Mouse (Mus musculus) right cerebral cortex, adult 18-20 months (tissue): ENCODE results near the gene 9230112D13Rik.

Experiments used
- DNase-seq: peaks from one replicate; pipeline ENCODE4 v3.0.0; 2022; ENCODE audit warnings: mixed read lengths

9230112D13Rik gene

DNA sequence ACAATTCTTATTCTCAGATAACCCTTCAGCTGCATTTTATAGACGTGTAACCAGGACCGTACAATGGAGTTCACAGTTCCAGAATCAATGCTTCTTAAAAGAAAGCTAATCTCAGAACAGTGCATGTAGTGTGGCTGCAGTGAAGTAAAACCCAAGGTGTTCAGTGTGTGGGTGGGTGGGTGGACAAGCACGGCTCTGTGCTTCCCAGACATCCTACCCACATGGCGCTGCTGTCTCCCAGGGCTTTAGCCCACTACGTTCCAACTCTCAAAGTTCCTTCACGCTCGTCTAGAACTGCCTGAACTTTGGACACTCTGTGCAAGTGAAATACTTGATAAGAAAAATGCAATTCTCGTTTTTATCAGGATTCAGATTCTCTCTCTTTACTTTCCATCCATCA is at the start of gene 9230112D13Rik:
9230112D13Rik (minus strand) TSS at position 101 of the 400 bp plus-strand sequence.
- DNase-seq, result no peak

DNA sequence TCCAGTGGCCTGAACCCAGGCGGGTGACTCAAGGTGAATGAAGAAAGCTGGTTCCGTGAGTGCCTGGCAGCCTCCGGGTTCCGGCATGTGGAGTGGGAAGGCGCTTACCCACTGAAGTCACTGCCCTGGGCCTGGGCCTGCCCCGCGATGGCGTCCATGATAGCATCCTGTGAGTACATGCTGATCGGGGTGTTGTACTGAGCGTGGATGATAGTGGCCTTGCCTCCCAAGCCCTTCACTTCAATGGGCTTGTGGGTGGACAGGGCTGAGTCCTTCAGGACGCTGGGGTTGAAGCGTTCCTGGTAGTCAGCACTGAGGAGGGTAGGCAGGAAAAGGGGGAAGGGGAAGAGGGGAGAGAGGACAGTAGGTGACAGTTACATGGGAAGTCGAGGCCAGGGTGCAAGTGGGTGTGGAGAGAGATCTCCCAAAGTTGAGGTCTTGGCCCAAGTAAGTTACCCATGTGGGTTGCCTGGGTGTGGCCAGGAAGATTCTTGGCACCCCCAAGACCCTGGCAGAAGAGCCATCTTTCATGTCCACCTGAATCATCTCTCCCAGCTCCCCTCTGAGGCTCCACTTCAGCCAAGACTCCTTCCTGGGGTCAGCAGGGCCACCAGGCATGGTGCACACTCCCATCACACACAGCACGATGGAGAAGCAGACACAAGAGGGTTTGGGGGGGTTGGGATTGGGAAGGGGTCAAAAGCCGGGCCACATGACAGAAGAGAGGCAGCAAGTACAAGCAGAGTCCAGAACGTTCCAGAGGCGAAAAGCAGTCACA is 49.2 kb upstream of the 9230112D13Rik start:
- DNase-seq, result no peak

DNA sequence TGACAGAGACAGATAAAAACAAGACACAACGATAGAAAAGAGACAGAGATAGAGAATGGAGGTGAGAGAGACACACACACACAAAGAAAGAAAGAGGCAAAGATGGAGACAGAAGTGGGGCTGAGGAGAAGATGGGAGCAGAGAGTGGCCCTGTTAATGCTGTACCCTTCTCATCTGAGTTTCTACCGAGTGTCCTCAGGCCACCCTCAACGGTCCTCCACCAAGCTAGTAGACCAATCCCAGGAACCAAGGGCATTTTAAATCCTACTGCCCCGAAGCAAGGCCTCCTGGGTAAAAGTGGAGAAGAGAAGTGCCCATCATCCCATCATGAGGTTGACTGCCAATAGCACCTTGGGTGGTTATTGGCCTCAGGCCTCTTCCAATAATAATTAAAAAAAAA is 48.3 kb upstream of the 9230112D13Rik start:
- DNase-seq, result no peak

DNA sequence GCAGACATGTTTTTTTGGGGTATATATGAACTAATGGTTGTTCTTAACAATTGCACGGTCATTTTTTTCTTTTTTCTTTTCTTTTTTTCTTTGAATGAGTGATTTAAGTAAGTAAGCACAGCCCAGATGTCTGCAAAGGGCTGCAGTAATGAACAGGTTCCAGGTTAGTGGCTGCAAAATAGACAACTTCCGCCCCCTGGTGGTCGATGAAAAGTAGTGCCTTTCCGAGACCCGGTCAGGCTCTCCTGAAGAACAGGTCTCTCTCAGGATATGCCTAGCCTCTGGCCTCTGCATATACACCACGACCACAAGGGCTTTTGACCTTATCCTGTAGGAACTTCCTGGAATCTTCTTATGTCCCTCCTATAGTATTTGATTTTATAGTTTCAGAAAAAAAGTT is 47.7 kb upstream of the 9230112D13Rik start:
- peak; percentile 83 for DNase-seq

DNA sequence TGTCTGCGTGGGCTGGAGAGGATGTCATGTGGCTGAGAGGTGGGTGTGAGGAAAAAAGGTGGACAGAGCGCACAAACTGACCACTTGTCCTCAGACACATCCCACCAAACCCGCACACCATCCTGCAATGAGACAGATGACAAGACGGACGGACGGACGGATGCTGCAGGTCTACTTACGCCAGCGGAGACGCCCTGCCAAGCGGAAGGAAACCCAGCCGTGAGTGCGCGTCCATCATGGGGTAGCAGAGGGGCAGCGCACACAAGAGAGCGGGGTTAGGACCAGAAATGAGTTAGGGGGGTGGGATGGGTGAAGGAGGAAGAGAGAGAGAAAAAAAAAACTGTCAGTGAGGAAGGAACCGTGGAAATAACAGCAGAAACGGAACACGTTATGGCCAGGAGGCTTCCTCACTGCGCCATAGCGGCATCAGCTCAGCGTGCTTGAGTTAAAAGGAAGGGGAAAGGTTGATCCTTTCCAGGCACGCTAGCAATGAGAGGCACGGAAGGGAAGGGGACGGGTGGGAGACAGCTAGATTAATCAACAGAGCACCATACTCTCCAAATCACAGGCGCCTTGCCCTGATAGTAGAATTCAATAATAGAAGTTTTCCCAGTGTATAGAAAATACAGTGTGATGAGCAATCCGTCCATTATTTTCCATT is 47.1 kb upstream of the 9230112D13Rik start:
- no peak for DNase-seq

DNA sequence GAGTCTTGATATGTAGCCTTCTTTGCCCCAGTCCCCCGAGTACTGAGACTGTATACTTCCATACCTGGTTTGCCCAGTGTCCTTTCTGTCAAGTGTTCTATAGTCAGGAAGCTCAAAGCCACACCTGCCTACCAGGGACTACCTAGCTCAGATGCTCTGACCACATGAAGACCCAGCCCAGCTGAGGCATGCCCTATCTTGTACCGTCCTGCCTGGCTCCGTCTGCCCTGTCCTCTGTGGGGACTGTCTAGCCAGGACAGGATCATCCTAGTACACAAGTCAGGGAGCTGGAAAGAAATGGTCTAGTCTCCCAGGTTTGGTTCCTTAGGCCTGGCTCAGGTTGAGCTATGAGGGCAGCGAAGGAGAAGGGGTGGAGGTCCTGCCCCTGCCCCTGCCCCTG is 46.0 kb upstream of the 9230112D13Rik start:
- no peak for DNase-seq

DNA sequence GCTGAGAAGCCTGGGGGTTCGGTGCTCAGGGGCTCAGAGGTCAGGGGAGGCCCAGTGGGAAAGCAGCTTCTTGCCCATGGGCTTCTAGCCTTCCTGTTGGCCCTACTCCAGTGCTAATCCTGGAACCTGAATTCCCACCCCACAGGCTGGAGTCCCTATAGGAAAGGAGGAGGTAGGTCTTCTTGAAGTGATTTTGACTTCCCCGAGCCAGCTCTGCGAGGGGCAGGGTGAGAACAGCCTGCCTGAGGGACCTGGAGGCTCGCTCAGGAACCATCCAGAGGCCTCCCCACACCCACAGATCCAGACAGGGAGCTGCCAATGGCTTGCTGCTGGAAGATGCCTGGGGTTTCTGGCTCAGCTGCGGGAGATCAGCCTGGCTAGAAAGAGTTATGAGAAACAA is 45.1 kb upstream of the 9230112D13Rik start:
- DNase-seq, result no peak

DNA sequence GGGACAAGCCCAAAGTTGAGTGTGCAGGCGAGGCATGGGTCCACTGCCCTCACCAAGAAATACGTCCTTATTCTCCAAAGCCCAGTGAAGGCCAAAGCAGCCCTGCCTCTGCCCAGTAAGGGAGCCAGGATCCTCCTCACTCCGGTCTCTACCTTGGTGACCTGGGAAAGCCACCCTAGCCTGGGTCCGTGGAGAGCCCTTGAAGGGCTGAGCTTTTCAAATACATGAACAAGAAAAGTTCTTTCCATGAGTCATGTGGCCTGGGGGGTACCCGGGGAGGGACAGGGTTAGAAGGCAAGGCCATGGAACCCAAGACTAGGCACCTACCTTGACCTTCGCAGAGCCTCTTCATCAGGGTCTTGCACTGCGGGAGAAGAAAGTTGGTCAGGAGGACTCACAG is 43.9 kb upstream of the 9230112D13Rik start:
- no peak for DNase-seq

DNA sequence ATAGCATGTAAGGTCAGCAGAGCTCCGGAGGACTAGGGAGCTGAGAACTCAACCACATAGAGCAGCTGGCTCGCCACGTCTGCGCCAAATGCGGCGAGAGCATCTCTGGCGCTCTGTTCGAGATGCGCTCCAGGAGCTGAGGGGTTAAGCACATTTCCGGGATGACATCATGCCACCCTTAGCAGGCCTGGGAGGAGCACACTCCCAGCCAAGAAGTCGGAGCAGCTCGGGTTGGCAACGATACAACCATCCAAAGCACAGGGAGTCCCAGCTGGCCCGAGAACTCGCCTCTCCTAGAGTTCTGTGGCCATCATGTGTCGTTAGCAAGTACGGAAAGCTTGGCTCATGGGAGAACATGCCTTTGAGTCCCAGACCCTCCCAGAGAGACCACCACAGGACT is 43.1 kb upstream of the 9230112D13Rik start:
- peak; percentile 25 for DNase-seq

DNA sequence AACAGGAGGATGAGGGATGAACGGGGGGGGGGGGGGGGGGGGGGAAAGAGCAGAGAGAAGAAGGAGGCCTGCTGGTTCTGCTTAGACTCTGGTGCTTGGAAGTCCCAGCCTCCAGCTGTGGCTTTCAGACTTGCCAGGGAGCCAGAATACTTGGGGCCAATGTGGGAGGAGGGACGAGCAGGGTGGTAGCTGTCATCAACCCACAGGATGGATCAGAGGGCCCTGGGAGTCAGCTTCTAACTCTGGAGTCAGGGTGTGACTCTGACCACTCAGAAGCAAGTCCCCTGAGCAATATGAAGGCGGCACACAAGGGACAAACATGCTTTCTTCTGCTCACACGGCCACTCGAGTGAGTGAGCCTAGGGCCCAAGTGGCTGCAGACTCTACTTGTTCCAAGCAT is 42.0 kb upstream of the 9230112D13Rik start:
- no peak for DNase-seq

DNA sequence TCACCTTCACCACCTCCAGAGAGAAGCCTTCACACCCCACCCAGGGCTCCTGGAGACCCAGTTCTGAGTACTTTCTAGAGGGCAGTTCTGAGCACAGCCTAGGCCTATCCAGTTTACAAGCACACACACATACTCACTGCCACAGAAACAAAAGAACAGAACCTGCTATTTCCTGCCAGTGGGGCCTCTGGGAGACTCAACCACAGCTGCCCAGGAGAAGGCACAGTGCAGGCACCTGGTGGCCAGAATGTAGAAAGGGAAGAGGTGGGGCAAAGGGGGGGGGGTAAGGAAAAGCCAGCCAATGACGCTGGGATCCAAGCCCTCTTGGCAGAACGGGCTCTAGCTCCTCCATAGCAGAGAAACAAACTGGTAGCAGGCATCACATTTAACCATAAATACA is 39.8 kb upstream of the 9230112D13Rik start:
- no peak for DNase-seq

DNA sequence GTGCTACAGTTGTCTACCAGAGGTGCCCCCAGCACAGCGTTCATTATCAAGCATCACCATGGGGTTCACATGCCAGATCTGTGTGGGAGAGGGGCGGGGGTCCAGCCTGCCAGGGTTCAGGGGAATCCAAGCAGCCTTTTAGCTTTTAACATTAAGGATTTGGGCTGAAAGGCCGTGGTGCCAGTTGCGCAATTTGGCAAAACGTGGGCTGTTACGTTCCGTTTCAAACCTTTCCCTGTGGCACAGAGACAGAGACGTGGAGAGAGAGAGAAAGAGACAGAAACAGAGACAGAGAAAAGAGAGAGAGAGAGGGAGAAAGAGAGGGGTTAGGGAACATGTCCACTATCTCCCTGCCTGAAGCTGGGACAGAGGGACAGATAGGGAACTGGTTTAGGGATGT is 39.0 kb upstream of the 9230112D13Rik start:
- DNase-seq, result no peak

DNA sequence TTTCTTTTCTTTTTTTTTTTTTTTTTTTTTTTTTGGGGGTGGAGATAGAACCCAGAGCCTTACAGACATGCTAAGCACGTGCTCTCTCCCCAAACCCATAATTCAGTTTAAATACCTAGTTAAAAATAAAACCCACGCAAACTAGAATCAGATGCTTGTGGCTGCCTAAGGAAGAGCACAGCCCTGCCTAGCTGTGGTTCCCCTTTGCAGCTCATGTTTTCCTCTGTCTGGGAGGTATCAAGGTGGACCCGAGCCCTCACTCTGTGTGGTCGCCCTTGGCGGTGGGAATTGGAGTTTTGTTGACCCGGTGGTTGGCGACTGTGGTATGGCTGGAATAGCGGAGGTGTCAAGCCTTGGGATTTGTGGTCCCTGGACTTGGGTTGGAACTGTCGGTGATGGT is 36.3 kb upstream of the 9230112D13Rik start:
- no peak for DNase-seq

DNA sequence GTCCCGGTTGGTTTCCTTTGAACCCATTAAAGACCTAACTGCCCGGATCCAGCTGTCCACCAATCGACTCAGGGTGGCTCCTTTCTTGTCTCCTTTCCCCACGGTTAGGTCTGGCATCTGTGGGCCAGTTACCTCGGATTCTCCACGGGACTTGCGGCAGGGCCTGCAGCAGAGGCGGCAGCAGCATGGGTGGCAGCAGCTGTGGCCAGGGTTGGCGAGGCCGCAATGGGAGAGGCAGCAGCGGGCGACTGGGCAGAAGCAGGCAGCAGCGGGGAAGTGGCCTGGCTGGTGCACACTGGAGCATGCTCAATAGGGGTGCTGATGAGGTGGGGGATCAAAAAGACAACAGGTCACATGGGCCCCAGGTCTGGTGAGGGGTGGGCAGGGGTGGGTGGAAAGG is 32.6 kb upstream of the 9230112D13Rik start:
- DNase-seq, result no peak

DNA sequence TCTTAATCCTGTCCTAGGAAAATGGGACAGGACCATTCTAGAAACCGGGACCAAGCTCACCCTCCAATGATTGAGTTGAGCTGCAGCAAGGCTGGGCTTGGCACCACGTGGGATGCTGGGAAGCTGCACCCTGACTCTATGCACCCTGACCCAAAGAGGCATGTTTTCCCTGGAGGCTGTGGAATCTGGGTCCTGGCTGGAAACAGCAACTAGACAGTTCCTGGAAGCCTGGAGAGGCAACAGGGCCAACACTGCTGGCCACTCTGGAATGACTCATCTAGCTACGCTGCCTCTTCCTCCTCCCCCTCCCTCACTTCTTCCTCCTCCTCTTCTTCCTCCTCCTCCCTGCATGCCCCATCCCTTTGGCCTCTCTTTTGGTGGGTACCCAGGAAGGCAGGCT is 31.4 kb upstream of the 9230112D13Rik start:
- DNase-seq, result no peak

DNA sequence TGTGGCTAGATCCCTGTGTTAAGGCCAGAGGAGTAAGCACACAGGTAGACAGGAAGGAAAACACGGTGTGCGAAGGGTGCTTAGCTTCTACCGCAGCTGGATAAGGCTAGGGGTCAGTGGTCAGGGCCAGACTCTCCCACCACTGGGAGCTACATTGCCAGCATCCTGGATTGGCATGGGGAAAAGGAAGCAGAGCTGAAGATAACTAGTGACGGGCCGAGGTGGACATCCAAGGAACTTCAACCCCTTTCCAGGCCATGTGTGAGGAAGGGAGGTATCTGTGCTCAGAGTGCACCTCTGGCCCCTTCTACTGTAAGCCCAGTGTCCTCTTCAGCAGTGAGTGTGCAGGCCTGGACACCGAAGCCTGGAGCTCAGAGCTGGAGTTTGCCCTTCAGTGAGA is 30.9 kb upstream of the 9230112D13Rik start:
- no peak for DNase-seq

DNA sequence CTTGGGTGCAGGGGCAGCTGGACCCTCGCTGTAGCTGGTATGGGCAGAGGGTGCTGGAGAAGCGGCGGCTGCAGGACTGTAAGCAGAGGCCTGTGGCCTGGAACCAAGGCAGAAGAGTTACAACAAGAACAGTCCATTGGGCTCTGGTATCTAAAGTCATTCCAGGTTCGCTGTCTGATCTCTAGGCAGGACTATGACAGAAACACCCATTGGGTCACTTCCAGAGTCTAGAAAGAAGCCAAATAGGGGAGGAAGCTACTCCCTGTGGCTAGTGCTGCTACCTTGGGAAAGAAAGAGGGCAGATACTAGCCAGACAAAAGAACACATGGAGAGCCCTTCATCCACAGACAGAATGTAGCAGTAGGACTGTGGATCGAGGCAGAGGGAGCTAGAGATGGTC is 29.6 kb upstream of the 9230112D13Rik start:
- DNase-seq, result no peak

DNA sequence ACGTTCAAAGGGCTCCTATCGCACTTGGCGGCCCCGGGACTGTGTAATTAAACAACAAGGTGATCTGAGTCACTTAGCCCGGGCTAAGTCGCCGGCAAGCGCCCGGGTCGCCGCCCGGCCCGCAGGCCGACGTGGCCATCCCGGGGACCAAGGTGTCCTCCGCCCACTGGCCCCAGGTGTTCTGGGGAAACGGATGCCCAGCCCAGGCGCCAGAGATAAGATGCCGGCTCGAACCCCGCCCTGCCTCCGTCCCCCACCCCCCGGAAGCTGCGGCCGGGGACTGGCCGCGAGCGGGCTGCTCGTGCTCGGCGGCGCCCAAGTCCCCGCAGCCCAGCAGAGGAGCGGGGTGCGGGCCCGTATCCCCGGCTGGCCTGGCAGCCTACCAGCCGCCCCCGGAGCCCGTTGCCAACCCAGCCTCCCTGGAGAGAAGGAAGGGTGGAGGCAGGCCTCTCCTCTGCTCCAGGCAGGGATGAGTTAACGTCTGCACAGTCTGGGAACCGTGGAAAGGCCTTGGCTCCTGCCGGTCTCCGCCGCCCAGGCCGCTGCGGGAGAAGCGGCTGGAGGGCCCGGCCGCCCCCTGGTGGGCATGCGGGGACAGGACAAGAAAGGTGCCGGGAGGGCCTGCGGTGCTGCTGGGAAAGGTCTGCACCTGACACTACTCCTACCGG is 26.5 kb upstream of the 9230112D13Rik start:
- peak; percentile 87 for DNase-seq

DNA sequence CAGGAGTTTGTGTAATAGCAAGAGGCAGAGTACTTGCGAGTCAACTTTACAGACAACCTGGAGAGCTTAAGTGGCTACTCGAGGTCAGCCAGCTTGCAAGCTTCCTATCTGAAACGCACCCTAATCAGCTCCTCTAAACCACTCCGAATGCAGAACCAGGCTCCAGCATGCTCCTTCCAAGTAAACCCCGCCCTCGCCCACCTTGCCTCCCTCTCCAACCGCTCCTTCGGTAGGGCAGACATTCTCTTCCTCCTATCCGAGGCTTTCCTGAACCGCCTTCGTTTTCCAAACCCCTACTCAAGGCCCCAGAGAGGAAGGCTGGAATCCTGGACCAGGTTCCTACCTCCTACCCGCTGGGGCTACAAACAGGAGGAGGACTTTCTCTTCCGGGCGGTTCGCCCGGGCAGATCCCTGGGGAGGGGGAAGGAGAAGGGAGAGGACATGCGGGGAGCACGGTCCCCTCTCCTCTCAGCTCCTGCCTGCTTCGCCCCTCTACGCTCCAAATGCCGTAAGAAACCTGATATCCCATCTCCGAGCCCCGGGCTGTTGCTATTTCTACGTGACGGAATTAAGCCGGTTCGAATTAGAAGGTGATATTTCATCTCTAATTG is 25.9 kb upstream of the 9230112D13Rik start:
- peak; percentile 70 for DNase-seq

DNA sequence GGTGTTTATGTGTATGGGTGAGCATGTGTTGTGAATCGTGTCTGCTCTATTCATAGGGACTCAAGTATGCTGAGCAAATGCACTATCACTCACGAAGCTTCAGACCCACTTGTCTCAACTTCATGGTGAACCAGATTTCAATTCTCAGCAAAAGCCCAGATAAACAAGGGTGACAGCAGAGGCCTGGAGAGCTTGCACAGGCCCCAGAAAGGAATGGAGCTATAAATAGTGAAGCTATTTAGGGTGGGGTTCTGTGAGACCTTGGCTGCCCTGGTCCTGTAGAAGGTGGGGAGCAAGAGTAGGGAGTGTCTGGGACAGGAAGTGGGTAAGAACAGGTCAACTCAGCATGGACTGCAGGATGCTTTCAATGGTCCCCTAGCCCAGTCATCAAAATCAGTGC is 21.9 kb upstream of the 9230112D13Rik start:
- no peak for DNase-seq

DNA sequence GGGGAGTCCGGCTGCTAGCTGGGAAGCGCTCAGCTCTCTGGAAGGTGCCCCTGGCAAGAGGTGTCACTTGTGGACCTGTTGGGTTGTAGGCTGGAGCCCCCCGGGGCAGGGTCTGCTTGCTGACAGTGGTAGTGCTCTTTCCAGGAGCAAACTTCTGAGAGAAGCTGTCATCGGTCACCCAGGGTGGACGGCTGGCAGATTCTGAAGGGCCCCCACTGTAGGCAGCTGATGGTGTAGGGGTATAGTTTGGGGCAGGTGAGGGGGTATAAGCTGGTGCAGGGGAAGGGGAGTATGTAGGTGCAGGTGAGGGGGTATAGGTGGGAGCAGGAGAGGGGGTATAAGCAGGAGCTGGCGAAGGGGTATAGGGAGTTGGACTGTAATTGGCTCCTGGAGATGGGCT is 21.4 kb upstream of the 9230112D13Rik start:
- DNase-seq, result no peak

DNA sequence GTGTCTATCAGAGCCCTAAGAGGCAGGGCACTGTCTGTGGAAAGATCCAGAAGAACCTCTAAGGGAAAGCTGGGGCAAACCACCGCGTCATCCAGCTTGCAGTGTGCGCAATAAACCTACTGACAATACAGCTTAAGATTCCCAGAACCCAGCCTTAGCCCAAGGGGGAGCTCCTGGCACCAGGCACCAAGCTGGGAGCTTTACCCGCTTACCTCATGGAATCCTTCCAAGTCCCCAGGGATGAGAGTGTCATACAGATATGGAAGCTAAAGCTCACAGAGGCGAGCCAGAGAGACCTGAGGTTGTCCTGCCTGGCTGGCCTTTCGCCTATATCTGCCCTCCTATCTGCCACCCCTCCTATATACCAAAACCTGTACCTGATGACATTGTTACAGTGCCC is 21.0 kb upstream of the 9230112D13Rik start:
- no peak for DNase-seq

DNA sequence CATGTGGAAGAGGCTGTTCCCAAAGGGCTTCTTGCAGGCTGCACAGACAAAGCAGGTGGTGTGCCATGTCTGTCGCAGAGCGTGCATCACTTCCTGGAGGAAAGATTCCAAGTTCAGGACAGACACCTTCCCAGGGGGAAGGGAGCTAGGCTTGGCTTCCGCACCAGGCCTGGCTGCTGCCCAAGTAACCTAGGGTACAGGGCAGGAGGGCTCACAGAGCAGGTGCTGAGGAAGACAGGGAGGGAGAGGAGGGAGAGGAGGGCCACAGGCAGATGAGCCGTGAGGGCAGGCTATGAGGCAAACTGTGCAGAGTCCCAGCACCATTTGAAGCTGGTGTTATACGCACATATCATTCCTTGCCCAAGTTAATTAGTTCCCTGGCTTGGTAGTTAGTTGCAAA is 19.3 kb upstream of the 9230112D13Rik start:
- DNase-seq, result no peak

DNA sequence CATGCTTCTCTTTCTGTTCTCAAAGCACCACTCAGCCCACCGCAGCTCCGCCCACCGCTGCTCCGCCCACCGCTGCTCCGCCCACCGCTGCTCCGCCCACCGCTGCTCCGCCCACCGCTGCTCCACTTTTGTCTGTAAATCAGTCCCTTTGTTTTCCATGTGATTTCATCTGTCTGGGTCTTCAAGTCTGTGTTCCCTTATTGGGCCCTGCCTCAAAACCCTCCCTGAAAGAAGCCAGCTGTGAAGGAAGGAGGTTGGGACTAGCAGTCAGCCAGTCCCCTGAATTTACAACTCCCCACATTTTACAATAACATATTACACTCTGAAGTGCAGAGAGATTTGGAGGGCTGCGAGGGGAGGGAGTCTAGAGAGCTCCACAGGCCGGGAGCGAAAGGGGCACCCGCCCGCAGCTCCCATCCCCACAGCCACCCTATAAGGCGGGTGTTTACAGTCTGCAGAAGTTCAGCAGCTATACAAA is 18.1 kb upstream of the 9230112D13Rik start:
- no peak for DNase-seq
